Mouse (Mus musculus): ENCODE measurements around the gene Zfp423. TPM values are rescaled to one million over a fixed set of nuclear protein-coding genes. Genes with fewer than 3 reads are reported as not detected.

The Zfp423 gene
- polyA plus RNA-seq, 1 experiment = 2.7 TPM

DNA sequence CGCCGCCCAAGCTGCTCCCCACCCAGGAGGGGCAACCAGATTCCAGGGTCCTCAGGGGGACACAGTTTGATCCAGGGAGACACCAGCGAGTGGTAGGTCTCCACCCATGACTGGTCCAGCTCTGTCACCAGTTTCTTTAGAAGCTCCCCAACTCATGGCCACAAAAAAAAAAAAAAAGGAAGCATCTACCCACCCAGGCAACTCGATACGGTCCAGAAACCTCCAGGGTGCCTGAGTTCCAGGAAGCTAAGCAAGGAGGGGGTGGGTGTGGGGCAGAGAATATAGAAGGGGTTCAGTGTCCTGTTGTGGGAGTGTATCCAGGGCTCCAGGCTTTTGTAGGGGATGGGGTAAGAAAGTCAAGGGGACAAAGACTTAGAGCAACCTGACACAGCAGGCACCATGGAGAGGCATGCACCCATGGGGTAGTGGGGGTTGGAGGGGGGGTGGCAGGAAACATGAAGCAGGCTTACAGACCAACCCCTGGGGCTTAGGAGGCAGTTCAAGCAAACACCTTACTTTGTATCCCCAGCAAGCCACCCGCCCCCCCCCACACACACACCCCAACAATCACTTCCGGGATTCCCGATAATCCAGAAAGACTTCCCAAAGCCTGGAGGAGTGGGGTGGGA, 20.0 kb downstream of the Zfp423 start:
- TF ChIP-seq POLR2A (IDR thresholded peaks at IDR 0.05; ENCODE audit: control insufficient read depth, extremely low read depth, insufficient read depth, low read length, poor library complexity) (no peak), CTCF (IDR thresholded peaks at IDR 0.05; ENCODE audit: borderline replicate concordance, control insufficient read depth, extremely low read depth, insufficient read depth, low read length, poor library complexity) (no peak)
- H3K4me1 ChIP-seq (replicated peaks; ENCODE audit: control insufficient read depth, insufficient read depth, low read length) = no peaks in the 10 kb centered on the region
- H3K27me3 ChIP-seq (ENCODE audit: control insufficient read depth, insufficient read depth, low read length) = no peaks in the 10 kb centered on the region
- H3K36me3 ChIP-seq (ENCODE audit: control insufficient read depth, insufficient read depth, low read length) = no peaks in the 10 kb centered on the region
- no peak for DNase-seq
- H3K27ac ChIP-seq (ENCODE audit: control insufficient read depth, insufficient read depth, low read length) = no peak overlapping the region
- H3K4me3 ChIP-seq (ENCODE audit: control insufficient read depth, insufficient read depth, low read length) = no peak overlapping the region
- WGBS = 22% methylated on average over 8 of the region's 8 CpGs

DNA sequence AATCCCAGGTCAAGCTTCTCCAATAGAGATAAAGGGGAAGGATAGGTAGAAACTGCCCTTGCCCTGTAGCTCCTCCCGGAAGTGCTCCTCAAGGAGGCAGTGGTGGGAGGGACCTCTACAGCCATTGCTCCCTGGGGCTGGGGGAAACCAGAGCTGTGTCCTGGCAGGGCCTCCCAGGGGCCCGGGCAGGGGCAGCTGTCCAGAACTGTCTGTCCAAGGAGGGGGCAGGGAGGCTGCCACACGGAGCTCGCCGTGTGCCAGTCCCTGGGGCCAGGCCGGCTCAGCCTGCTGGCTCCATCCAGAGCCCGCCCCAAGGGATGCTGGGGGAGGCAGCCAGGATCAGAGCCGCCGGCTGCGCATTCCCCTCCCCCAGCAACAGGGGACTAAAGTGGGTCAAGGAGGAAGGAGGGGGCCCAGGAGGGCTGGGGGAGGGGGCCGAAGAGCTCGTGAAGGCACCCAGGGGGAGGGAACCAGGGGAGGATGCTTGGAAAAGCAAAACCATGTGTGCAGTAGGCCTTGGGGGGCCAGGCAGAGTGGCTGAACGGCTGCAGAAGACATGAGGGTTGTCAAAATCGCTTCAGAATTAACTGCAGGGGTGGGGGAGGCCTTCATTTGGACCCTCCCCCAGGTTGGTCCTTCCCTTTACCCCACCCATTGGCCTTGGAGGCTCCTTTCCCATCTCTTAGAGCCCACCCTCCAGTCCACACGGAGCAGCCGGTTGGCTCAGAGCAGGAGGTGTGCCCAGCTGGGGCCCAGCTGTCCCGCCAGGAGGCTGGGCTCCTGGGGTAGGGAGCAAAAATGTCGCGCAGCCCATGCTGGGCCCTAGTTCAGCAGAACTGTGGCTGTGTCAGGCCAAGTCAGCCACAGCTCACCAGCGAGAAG, 20.8 kb downstream of the Zfp423 start:
- no peak for TF ChIP-seq CTCF (IDR thresholded peaks at IDR 0.05; ENCODE audit: borderline replicate concordance, control insufficient read depth, extremely low read depth, insufficient read depth, low read length, poor library complexity)
- no peak for TF ChIP-seq POLR2A (IDR thresholded peaks at IDR 0.05; ENCODE audit: control insufficient read depth, extremely low read depth, insufficient read depth, low read length, poor library complexity)
- WGBS = 19% methylated on average over 20 of the region's 20 CpGs
- Histone ChIP-seq H3K27me3 (ENCODE audit: control insufficient read depth, insufficient read depth, low read length) (no peaks in the 10 kb centered on the region), H3K4me1 (replicated peaks; ENCODE audit: control insufficient read depth, insufficient read depth, low read length) (no peaks in the 10 kb centered on the region), H3K4me3 (ENCODE audit: control insufficient read depth, insufficient read depth, low read length) (no peak overlapping the region), H3K27ac (ENCODE audit: control insufficient read depth, insufficient read depth, low read length) (no peak overlapping the region), H3K36me3 (ENCODE audit: control insufficient read depth, insufficient read depth, low read length) (no peaks in the 10 kb centered on the region)
- DNase-seq = no peak

DNA sequence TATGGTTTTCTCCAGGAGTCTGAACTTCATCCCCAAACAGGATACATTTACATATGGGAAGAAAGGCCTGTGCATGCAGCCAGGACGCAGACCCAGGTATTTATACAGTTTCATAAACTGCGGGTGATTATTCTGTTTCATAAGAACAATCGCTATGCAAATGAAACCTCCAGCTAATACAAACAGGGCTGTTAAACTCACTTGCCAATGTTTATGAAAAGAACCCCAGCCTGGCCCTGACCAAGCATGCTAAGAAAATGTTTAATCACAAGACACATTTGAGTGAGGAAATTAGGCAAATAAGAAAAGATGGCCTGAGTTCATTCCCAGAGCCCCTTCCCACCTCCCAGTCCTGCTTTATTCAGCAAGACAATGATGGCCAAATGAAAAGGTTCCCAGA, 22.2 kb downstream of the Zfp423 start:
- no peaks in the 10 kb centered on the region for H3K36me3 ChIP-seq (ENCODE audit: control insufficient read depth, insufficient read depth, low read length)
- no peak for TF ChIP-seq CTCF (IDR thresholded peaks at IDR 0.05; ENCODE audit: borderline replicate concordance, control insufficient read depth, extremely low read depth, insufficient read depth, low read length, poor library complexity)
- TF ChIP-seq POLR2A (IDR thresholded peaks at IDR 0.05; ENCODE audit: control insufficient read depth, extremely low read depth, insufficient read depth, low read length, poor library complexity) = no peak
- H3K4me3 ChIP-seq (ENCODE audit: control insufficient read depth, insufficient read depth, low read length) = no peak overlapping the region
- no peak for DNase-seq
- H3K27ac ChIP-seq (ENCODE audit: control insufficient read depth, insufficient read depth, low read length) = no peak overlapping the region
- 95% methylated on average over 3 of the region's 3 CpGs for WGBS
- H3K4me1 ChIP-seq (replicated peaks; ENCODE audit: control insufficient read depth, insufficient read depth, low read length) = no peaks in the 10 kb centered on the region
- no peaks in the 10 kb centered on the region for H3K27me3 ChIP-seq (ENCODE audit: control insufficient read depth, insufficient read depth, low read length)

DNA sequence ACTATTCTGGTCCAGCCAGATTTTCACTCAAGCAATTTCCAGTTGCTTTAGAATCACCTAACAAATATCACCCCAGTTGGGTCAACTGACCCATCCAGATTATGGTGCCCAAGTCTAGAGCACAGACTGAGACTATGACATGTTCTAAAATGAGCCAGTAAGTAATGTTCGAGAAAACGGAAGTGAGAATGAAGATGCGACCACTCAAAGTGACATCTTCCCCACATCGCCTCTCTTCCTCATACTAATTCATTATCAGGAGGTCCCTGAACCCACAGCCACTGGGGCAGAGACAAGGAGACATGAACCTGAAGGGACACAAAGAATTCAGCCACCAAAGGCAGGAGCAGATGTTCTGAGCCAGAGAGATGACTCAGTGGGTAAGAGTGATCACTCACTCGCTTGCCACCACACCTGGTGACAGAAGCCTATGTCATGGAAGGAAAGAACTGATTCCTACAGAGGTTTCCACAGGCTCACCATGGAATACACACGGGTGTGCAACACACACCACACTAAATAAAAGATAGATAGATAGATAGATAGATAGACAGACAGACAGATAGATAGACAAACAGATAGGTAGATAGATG, 24.2 kb downstream of the Zfp423 start:
- no peak for DNase-seq
- H3K4me3 ChIP-seq (ENCODE audit: control insufficient read depth, insufficient read depth, low read length) = no peak overlapping the region
- H3K27me3 ChIP-seq (ENCODE audit: control insufficient read depth, insufficient read depth, low read length) = no peaks in the 10 kb centered on the region
- WGBS = 85% methylated on average over 6 of the region's 6 CpGs
- no peaks in the 10 kb centered on the region for H3K4me1 ChIP-seq (replicated peaks; ENCODE audit: control insufficient read depth, insufficient read depth, low read length)
- H3K27ac ChIP-seq (ENCODE audit: control insufficient read depth, insufficient read depth, low read length) = no peak overlapping the region
- no peaks in the 10 kb centered on the region for H3K36me3 ChIP-seq (ENCODE audit: control insufficient read depth, insufficient read depth, low read length)
- no peak for TF ChIP-seq CTCF (IDR thresholded peaks at IDR 0.05; ENCODE audit: borderline replicate concordance, control insufficient read depth, extremely low read depth, insufficient read depth, low read length, poor library complexity)
- no peak for TF ChIP-seq POLR2A (IDR thresholded peaks at IDR 0.05; ENCODE audit: control insufficient read depth, extremely low read depth, insufficient read depth, low read length, poor library complexity)

DNA sequence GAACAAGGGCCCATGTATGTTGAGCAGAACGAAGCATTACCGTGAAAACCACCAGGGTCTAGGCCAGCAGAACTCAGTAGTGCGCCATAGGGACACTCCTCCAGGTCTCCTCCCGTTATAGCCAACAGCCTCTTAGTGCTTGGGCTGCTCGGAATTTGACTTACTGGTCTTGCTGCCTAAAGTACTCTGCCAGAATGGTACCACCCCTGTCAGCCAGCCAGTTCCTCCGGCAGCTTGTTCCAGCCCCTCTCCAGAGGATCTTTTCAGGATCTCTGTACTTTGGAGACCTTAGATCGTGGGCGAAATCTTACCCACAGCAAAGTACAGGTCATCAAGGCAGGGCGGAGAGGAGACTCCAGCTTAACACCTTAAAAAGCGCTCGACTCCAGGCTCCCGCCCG, 25.2 kb downstream of the Zfp423 start:
- Histone ChIP-seq H3K27me3 (ENCODE audit: control insufficient read depth, insufficient read depth, low read length) (no peaks in the 10 kb centered on the region), H3K4me1 (replicated peaks; ENCODE audit: control insufficient read depth, insufficient read depth, low read length) (no peaks in the 10 kb centered on the region), H3K36me3 (ENCODE audit: control insufficient read depth, insufficient read depth, low read length) (no peaks in the 10 kb centered on the region), H3K27ac (ENCODE audit: control insufficient read depth, insufficient read depth, low read length) (no peak overlapping the region), H3K4me3 (ENCODE audit: control insufficient read depth, insufficient read depth, low read length) (no peak overlapping the region)
- no peak for DNase-seq
- TF ChIP-seq CTCF (IDR thresholded peaks at IDR 0.05; ENCODE audit: borderline replicate concordance, control insufficient read depth, extremely low read depth, insufficient read depth, low read length, poor library complexity) (no peak), POLR2A (IDR thresholded peaks at IDR 0.05; ENCODE audit: control insufficient read depth, extremely low read depth, insufficient read depth, low read length, poor library complexity) (no peak)
- WGBS = 84% methylated on average over 13 of the region's 13 CpGs

DNA sequence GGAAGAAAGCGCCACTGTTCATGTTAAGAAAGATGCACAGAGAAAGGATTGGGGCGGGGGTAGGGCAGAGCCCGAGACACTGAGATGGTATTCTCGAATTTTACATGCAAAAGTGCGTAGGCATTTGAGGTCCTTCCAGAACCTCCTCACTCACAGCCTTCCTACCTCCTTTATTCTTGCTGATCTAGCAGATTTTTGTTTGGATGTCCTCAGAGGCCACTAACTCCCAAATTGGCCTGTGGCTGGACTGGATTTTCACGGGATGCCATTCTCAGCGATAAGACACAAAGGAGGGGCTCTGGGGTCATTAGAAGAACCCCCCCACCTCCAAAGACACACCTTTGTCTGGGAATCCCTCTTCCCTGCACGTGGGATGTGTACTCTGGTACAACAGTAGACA, 25.6 kb downstream of the Zfp423 start:
- no peak overlapping the region for H3K4me3 ChIP-seq (ENCODE audit: control insufficient read depth, insufficient read depth, low read length)
- DNase-seq = no peak
- WGBS = 79% methylated on average over 8 of the region's 8 CpGs
- no peak overlapping the region for H3K27ac ChIP-seq (ENCODE audit: control insufficient read depth, insufficient read depth, low read length)
- no peaks in the 10 kb centered on the region for H3K36me3 ChIP-seq (ENCODE audit: control insufficient read depth, insufficient read depth, low read length)
- H3K27me3 ChIP-seq (ENCODE audit: control insufficient read depth, insufficient read depth, low read length) = no peaks in the 10 kb centered on the region
- no peaks in the 10 kb centered on the region for H3K4me1 ChIP-seq (replicated peaks; ENCODE audit: control insufficient read depth, insufficient read depth, low read length)
- TF ChIP-seq POLR2A (IDR thresholded peaks at IDR 0.05; ENCODE audit: control insufficient read depth, extremely low read depth, insufficient read depth, low read length, poor library complexity) (no peak), CTCF (IDR thresholded peaks at IDR 0.05; ENCODE audit: borderline replicate concordance, control insufficient read depth, extremely low read depth, insufficient read depth, low read length, poor library complexity) (no peak)
